Mouse (Mus musculus): Measurements from ENCODE around the gene Mapk8ip1. TPM values are rescaled to one million over a fixed set of nuclear protein-coding genes. Genes with fewer than 3 reads are reported as not detected.

The Mapk8ip1 gene
- total and polyA plus RNA-seq, 2 experiments = 0.65 to 1.6 TPM

GRCm38 (mm10) chr2:92388081-92388517, 13.0 kb downstream of the Mapk8ip1 start:
- H3K4me1 ChIP-seq (ENCODE audit: control insufficient read depth, insufficient read depth, low read length) = no peaks in the 10 kb centered on the region
- WGBS = 83% methylated on average over 3 of the region's 3 CpGs
- DNase-seq (ENCODE audit: extremely low read depth, low read depth, low spot score) = no peak
- TF ChIP-seq POLR2A (IDR thresholded peaks at IDR 0.05; ENCODE audit: extremely low read depth, insufficient read depth, low read length) (no peak), CTCF (IDR thresholded peaks at IDR 0.05; ENCODE audit: low read depth, low read length) (no peak)
- no peaks in the 10 kb centered on the region for H3K79me2 ChIP-seq (ENCODE audit: control insufficient read depth, insufficient read depth, low read length)
- H3K4me3 ChIP-seq (ENCODE audit: insufficient read depth, low read depth, low read length) = no peak overlapping the region
- no peak overlapping the region for H3K27ac ChIP-seq (replicated peaks; ENCODE audit: insufficient read depth, low read depth, low read length)
- no peaks in the 10 kb centered on the region for H3K36me3 ChIP-seq (ENCODE audit: control insufficient read depth, insufficient read depth, low read length)
- H3K9ac ChIP-seq (ENCODE audit: low read depth, low read length) = no peak overlapping the region
- peaks cover 11% of the 10 kb centered on the region for H3K27me3 ChIP-seq (ENCODE audit: control insufficient read depth, insufficient read depth, low read length)

DNA sequence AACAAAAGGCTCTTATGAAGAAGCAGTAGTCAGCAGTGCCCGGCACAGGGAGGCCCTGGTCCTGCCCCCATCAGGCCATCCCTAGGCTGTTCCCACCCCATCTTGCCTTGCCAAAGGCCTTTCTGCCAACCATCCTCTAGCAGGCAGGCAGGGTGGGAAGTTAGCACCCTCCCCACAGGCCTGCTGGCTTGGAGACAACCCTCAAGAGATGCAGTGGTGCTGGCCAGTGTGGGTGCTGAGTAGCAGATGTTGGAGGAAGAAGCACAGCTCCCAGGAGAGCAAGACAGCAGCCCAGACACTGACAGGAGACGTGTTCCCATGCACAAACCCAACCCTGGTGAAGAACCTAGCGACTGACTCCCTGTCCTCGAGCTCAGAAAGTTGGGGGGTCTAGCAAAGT, 13.4 kb downstream of the Mapk8ip1 start:
- DNase-seq (ENCODE audit: extremely low read depth, low read depth, low spot score) = no peak
- peaks cover 11% of the 10 kb centered on the region for H3K27me3 ChIP-seq (ENCODE audit: control insufficient read depth, insufficient read depth, low read length)
- H3K36me3 ChIP-seq (ENCODE audit: control insufficient read depth, insufficient read depth, low read length) = no peaks in the 10 kb centered on the region
- H3K4me3 ChIP-seq (ENCODE audit: insufficient read depth, low read depth, low read length) = no peak overlapping the region
- H3K9ac ChIP-seq (ENCODE audit: low read depth, low read length) = no peak overlapping the region
- no peaks in the 10 kb centered on the region for H3K4me1 ChIP-seq (ENCODE audit: control insufficient read depth, insufficient read depth, low read length)
- no peaks in the 10 kb centered on the region for H3K79me2 ChIP-seq (ENCODE audit: control insufficient read depth, insufficient read depth, low read length)
- TF ChIP-seq POLR2A (IDR thresholded peaks at IDR 0.05; ENCODE audit: extremely low read depth, insufficient read depth, low read length) = no peak
- 84% methylated on average over 4 of the region's 4 CpGs for WGBS
- H3K27ac ChIP-seq (replicated peaks; ENCODE audit: insufficient read depth, low read depth, low read length) = no peak overlapping the region

GRCm38 (mm10) chr2:92386821-92387570, 14.1 kb downstream of the Mapk8ip1 start:
- H3K27ac ChIP-seq (replicated peaks; ENCODE audit: insufficient read depth, low read depth, low read length) = no peak overlapping the region
- WGBS = 90% methylated on average over 30 of the region's 30 CpGs
- DNase-seq (ENCODE audit: extremely low read depth, low read depth, low spot score) = no peak
- no peaks in the 10 kb centered on the region for H3K79me2 ChIP-seq (ENCODE audit: control insufficient read depth, insufficient read depth, low read length)
- H3K27me3 ChIP-seq (ENCODE audit: control insufficient read depth, insufficient read depth, low read length) = peaks cover 6% of the 10 kb centered on the region
- no peaks in the 10 kb centered on the region for H3K4me1 ChIP-seq (ENCODE audit: control insufficient read depth, insufficient read depth, low read length)
- H3K9ac ChIP-seq (ENCODE audit: low read depth, low read length) = no peak overlapping the region
- H3K36me3 ChIP-seq (ENCODE audit: control insufficient read depth, insufficient read depth, low read length) = no peaks in the 10 kb centered on the region
- TF ChIP-seq POLR2A (IDR thresholded peaks at IDR 0.05; ENCODE audit: extremely low read depth, insufficient read depth, low read length) (no peak), CTCF (IDR thresholded peaks at IDR 0.05; ENCODE audit: low read depth, low read length) (no peak)
- no peak overlapping the region for H3K4me3 ChIP-seq (ENCODE audit: insufficient read depth, low read depth, low read length)

DNA sequence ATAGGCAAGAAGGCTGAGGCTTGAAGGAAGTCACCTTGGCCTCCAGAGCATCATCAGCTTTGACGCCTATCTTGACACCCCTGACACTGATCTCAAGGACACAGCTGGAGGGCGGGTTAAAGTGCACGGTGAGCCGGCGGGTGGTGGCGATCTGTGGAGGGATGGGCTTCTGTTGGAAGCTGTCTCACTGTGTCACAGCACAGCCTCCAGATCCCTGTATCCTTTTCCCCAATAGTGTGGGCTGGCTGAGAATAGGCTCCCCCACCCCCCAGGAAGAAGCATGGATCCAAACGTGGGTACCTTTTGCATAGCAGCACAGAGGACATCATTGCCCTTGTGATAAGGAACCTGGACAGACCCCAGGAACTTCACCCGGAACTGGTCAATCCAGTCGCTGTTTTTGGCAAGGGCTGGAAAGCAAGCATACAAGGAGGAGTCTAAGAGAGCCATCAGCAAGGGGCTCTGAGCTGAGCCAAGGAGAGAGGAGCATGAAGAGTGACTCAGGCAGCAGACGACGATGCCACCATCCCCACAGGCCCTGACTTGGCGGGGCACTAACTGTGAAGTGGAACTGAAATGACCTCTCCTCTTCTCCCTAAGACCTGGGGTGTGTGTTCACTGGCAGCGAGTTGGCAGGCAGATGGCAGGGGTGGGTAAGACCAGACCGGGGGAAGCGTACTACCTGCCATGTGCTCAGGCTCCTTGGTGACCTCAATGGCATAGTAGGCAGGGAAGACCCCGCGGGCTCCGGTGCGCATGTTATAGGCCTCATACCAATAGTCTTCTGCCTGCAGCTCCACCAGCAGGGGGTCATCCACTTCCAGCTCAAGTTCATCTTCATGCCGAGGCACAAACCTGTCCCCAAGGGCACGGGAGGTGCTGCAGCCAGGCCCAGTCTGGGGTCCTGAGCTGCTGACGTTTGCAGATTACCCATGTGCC, 15.7 kb downstream of the Mapk8ip1 start:
- WGBS = 55% methylated on average over 22 of the region's 22 CpGs
- DNase-seq (ENCODE audit: extremely low read depth, low read depth, low spot score) = peak; percentile 35
- TF ChIP-seq POLR2A (IDR thresholded peaks at IDR 0.05; ENCODE audit: extremely low read depth, insufficient read depth, low read length) = no peak
- TF ChIP-seq CTCF (IDR thresholded peaks at IDR 0.05; ENCODE audit: low read depth, low read length) = no peak
- Histone ChIP-seq H3K4me3 (ENCODE audit: insufficient read depth, low read depth, low read length) (no peak overlapping the region), H3K27me3 (ENCODE audit: control insufficient read depth, insufficient read depth, low read length) (peaks cover 6% of the 10 kb centered on the region), H3K79me2 (ENCODE audit: control insufficient read depth, insufficient read depth, low read length) (no peaks in the 10 kb centered on the region), H3K36me3 (ENCODE audit: control insufficient read depth, insufficient read depth, low read length) (peaks cover 4% of the 10 kb centered on the region; the same call in 1 of the 2 replicates), H3K4me1 (ENCODE audit: control insufficient read depth, insufficient read depth, low read length) (no peaks in the 10 kb centered on the region), H3K9ac (ENCODE audit: low read depth, low read length) (no peak overlapping the region), H3K27ac (replicated peaks; ENCODE audit: insufficient read depth, low read depth, low read length) (no peak overlapping the region)

DNA sequence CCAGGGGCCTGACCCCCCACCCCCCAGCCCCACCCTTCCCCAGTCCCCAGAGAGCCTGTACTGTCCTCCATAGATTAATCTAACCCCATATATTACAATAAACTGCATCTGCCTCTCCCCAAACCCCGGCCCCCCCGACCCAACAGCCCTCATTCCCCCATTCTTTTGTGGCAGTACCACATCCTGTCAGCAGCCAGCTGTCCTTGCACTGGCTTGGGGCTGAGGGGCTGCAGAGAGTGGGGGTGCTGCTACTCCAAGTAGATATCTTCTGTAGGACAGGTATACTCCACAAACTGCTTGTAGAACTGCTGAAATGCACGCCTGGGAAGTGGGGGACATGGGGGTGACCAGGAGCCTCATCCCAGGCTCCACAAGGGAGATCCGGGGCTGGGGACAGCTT, 17.0 kb downstream of the Mapk8ip1 start:
- DNase-seq (ENCODE audit: extremely low read depth, low read depth, low spot score) = no peak
- peaks cover 11% of the 10 kb centered on the region; the same call in 1 of the 2 replicates for H3K36me3 ChIP-seq (ENCODE audit: control insufficient read depth, insufficient read depth, low read length)
- no peak overlapping the region for H3K4me3 ChIP-seq (ENCODE audit: insufficient read depth, low read depth, low read length)
- no peaks in the 10 kb centered on the region for H3K4me1 ChIP-seq (ENCODE audit: control insufficient read depth, insufficient read depth, low read length)
- TF ChIP-seq POLR2A (IDR thresholded peaks at IDR 0.05; ENCODE audit: extremely low read depth, insufficient read depth, low read length) (0 out of 2 replicates have a peak, but pooled peaks have one; percentile 3), CTCF (IDR thresholded peaks at IDR 0.05; ENCODE audit: low read depth, low read length) (no peak)
- 84% methylated on average over 4 of the region's 4 CpGs for WGBS
- H3K9ac ChIP-seq (ENCODE audit: low read depth, low read length) = no peak overlapping the region
- H3K79me2 ChIP-seq (ENCODE audit: control insufficient read depth, insufficient read depth, low read length) = no peaks in the 10 kb centered on the region
- peaks cover 6% of the 10 kb centered on the region for H3K27me3 ChIP-seq (ENCODE audit: control insufficient read depth, insufficient read depth, low read length)
- no peak overlapping the region for H3K27ac ChIP-seq (replicated peaks; ENCODE audit: insufficient read depth, low read depth, low read length)
